ENCODE assay signal across 24 mouse cellular contexts in genomic region chr4:34831496-34831895, GRCm38 (mm10). TPM values are rescaled to one million over a fixed set of nuclear protein-coding genes. Genes with fewer than 3 reads are reported as not detected.
DNase-seq lines count a peak whose midpoint lies in the region; ATAC-seq and TF ChIP-seq lines count a peak whose summit lies in the region.
"Had no signal": no experiment of that assay in that cellular context is flagged by ENCODE, and none has a peak within 500 bp of the region (broad histone marks: within the 10 kb centered on the region; RNA-seq: fewer than 3 reads in every experiment).

No protein-coding gene starts in this region.

- no peak overlapping the region for H3K9ac ChIP-seq in kidney, postnatal 0 days (ENCODE audit: low read depth, low read length)
- H3K9ac ChIP-seq: embryonic facial prominence, embryonic 12.5 days; forebrain, embryonic 13.5 days; forebrain, embryonic 15.5 days had no signal

- no peaks in the 10 kb centered on the region for H3K9me3 ChIP-seq in kidney, postnatal 0 days (replicated peaks; ENCODE audit: low read length)
- H3K9me3 ChIP-seq: embryonic facial prominence, embryonic 10.5 days; embryonic facial prominence, embryonic 12.5 days; forebrain, embryonic 13.5 days; forebrain, embryonic 15.5 days; G1E had no signal

- 61% methylated on average over 4 of the region's 4 CpGs for WGBS in kidney, postnatal 0 days

- no peaks in the 10 kb centered on the region for H3K4me1 ChIP-seq in kidney, postnatal 0 days (replicated peaks; ENCODE audit: insufficient read depth, low read length)
- H3K4me1 ChIP-seq: embryonic facial prominence, embryonic 10.5 days; embryonic facial prominence, embryonic 12.5 days; forebrain, embryonic 13.5 days; forebrain, embryonic 15.5 days had no signal

- no peak for TF ChIP-seq CTCF in kidney, postnatal 0 days (IDR thresholded peaks at IDR 0.05; ENCODE audit: low read depth)

- H3K27me3 ChIP-seq in kidney, postnatal 0 days (ENCODE audit: insufficient read depth, low read length): no peaks in the 10 kb centered on the region
- H3K27me3 ChIP-seq: CH12.LX; embryonic facial prominence, embryonic 12.5 days; forebrain, embryonic 13.5 days; forebrain, embryonic 15.5 days; Patski had no signal

- peak; percentile 9 for DNase-seq in kidney, postnatal 0 days (ENCODE audit: low spot score)
- DNase-seq in kidney, postnatal 14 days: no peak
- DNase-seq in spleen, postnatal 36 days (ENCODE audit: low spot score in 2 of 2): peak; percentile 37 to 41
- DNase-seq in spleen, postnatal 10 days (ENCODE audit: low spot score in 2 of 2): no peak
- no peak for DNase-seq in gastrocnemius, postnatal 10 days
- DNase-seq in testis, postnatal 10 days (ENCODE audit: low spot score): no peak
- DNase-seq: adrenal gland, adult 8-10 months; adrenal gland, postnatal 14 days; adrenal gland, postnatal 36 days; cerebellum, adult 11-12 months; cerebellum, adult 2 months; cerebellum, adult 9-10 months; cerebellum, postnatal 10 days; cerebellum, postnatal 25 days had no signal

- H3K4me3 ChIP-seq in kidney, postnatal 0 days (replicated peaks; ENCODE audit: low read depth, low read length): no peak overlapping the region
- H3K4me3 ChIP-seq: embryonic facial prominence, embryonic 10.5 days; embryonic facial prominence, embryonic 12.5 days; forebrain, embryonic 13.5 days; forebrain, embryonic 15.5 days had no signal

- peaks cover 16% of the 10 kb centered on the region for H3K36me3 ChIP-seq in kidney, postnatal 0 days (ENCODE audit: insufficient read depth, low read length)

- H3K27ac ChIP-seq in kidney, postnatal 0 days: no peak overlapping the region
- H3K27ac ChIP-seq: embryonic facial prominence, embryonic 10.5 days; embryonic facial prominence, embryonic 12.5 days; forebrain, embryonic 13.5 days; forebrain, embryonic 15.5 days had no signal

- H3K4me2 ChIP-seq in kidney, postnatal 0 days (ENCODE audit: low read length): no peak overlapping the region
- H3K4me2 ChIP-seq: embryonic facial prominence, embryonic 12.5 days; forebrain, embryonic 13.5 days; forebrain, embryonic 15.5 days had no signal

- ATAC-seq in kidney, postnatal 0 days (replicated peaks; ENCODE audit: low FRiP score, low read depth): no peak
- ATAC-seq in neutrophil, adult 5-6 weeks (ENCODE audit: extremely low read depth, insufficient number of reproducible peaks, low FRiP score, poor library complexity, severe bottlenecking): peak; percentile 56
- ATAC-seq: activated CD4-positive, CD25-positive, alpha-beta regulatory T cell, adult 4 months; CD4-positive, CD25-positive, alpha-beta regulatory T cell, adult 4 months; forebrain, embryonic 13.5 days; forebrain, embryonic 15.5 days; Patski had no signal

RNA-seq across cellular contexts. Expression of gene Zfp292, which starts 51.3 kb away (rescaled TPM):
- polyA plus RNA-seq in kidney, postnatal 0 days (2015; fragmentation: Nextera tagmentation; extraction: Ambion mirVana): 12.4 and 13.2 TPM in 2 replicates
- 82.0 and 94.6 TPM in 2 replicates for total RNA-seq in neutrophil, adult 5-6 weeks (2017)
- total RNA-seq in gastrocnemius, postnatal 10 days (2021): 10 to 100 TPM; 11.8 to 14.5 TPM

RNA-seq across cellular contexts. Expression of gene Smim8, which starts 53.3 kb away (rescaled TPM):
- 73.0 and 80.3 TPM in 2 replicates for polyA plus RNA-seq in kidney, postnatal 0 days (2015; fragmentation: Nextera tagmentation; extraction: Ambion mirVana)
- total RNA-seq in neutrophil, adult 5-6 weeks (2017): 19.6 and 23.7 TPM in 2 replicates
- total RNA-seq in gastrocnemius, postnatal 10 days (2021): 10 to 100 TPM; 27.1 to 29.0 TPM

Comparison
In these comparisons a context has a peak if more than half of its experiments do, and no peak if none do; other contexts are left out.
1. DNase-seq: peak in kidney, postnatal 0 days (single experiment) and spleen, postnatal 36 days (2 of 2); none in kidney, postnatal 14 days (single experiment), spleen, postnatal 10 days (0 of 2), gastrocnemius, postnatal 10 days (single experiment) and testis, postnatal 10 days (single experiment).